Mouse (Mus musculus): ENCODE results near the gene Iqck.

Gene Iqck

GRCm38 (mm10) chr7:118947241-118947640 lies 91.7 kb downstream of the Iqck start:
- in situ Hi-C loops (cut with MboI, MseI) = no loop called here

- in situ Hi-C loops (cut with MboI, MseI) = no loop called here
Measured at GRCm38 (mm10) chr7:118948677-118949282, 93.2 kb downstream of the Iqck start.

GRCm38 (mm10) chr7:118949749-118950148 lies 94.2 kb downstream of the Iqck start:
- in situ Hi-C loops (cut with MboI, MseI) = no loop called here

GRCm38 (mm10) chr7:118953626-118954282 lies 98.2 kb downstream of the Iqck start:
- in situ Hi-C loops (cut with MboI, MseI) = no loop called here

- in situ Hi-C loops (cut with MboI, MseI) = no loop called here
Measured at GRCm38 (mm10) chr7:118954968-118955367, 99.4 kb downstream of the Iqck start.

- in situ Hi-C loops (cut with MboI, MseI) = no loop called here
Measured at GRCm38 (mm10) chr7:118956616-118957246, 101.2 kb downstream of the Iqck start.

- in situ Hi-C loops (cut with MboI, MseI) = no loop called here
Measured at GRCm38 (mm10) chr7:118959209-118959608, 103.7 kb downstream of the Iqck start.

GRCm38 (mm10) chr7:118964777-118965176 lies 109.2 kb downstream of the Iqck start:
- in situ Hi-C loops (cut with MboI, MseI) = no loop called here

- in situ Hi-C loops (cut with MboI, MseI) = no loop called here
Measured at GRCm38 (mm10) chr7:118965198-118965597, 109.6 kb downstream of the Iqck start.

- in situ Hi-C loops (cut with MboI, MseI) = no loop called here
Measured at GRCm38 (mm10) chr7:118968870-118969269, 113.3 kb downstream of the Iqck start.

GRCm38 (mm10) chr7:118971499-118971898 lies 115.9 kb downstream of the Iqck start:
- in situ Hi-C loops (cut with MboI, MseI) = no loop called here

- in situ Hi-C loops (cut with MboI, MseI) = no loop called here
Measured at GRCm38 (mm10) chr7:118972306-118972705, 116.8 kb downstream of the Iqck start.

GRCm38 (mm10) chr7:118973377-118973776 lies 117.8 kb downstream of the Iqck start:
- in situ Hi-C loops (cut with MboI, MseI) = no loop called here

- in situ Hi-C loops (cut with MboI, MseI) = no loop called here
Measured at GRCm38 (mm10) chr7:118975837-118976236, 120.3 kb downstream of the Iqck start.

GRCm38 (mm10) chr7:118976414-118977166 lies 121.0 kb downstream of the Iqck start:
- in situ Hi-C loops (cut with MboI, MseI) = no loop called here

- in situ Hi-C loops (cut with MboI, MseI) = no loop called here
Measured at GRCm38 (mm10) chr7:118977167-118977543, 121.6 kb downstream of the Iqck start.

- in situ Hi-C loops (cut with MboI, MseI) = no loop called here
Measured at GRCm38 (mm10) chr7:118979121-118979520, 123.6 kb downstream of the Iqck start.

- in situ Hi-C loops (cut with MboI, MseI) = no loop called here
Measured at GRCm38 (mm10) chr7:118979708-118980107, 124.2 kb downstream of the Iqck start.

- in situ Hi-C loops (cut with MboI, MseI) = no loop called here
Measured at GRCm38 (mm10) chr7:118981346-118981745, 125.8 kb downstream of the Iqck start.

- in situ Hi-C loops (cut with MboI, MseI) = no loop called here
Measured at GRCm38 (mm10) chr7:118981831-118982230, 126.3 kb downstream of the Iqck start.

- in situ Hi-C loops (cut with MboI, MseI) = no loop called here
Measured at GRCm38 (mm10) chr7:118982586-118982985, 127.0 kb downstream of the Iqck start.

GRCm38 (mm10) chr7:118983961-118984360 lies 128.4 kb downstream of the Iqck start:
- in situ Hi-C loops (cut with MboI, MseI) = no loop called here
